Mouse (Mus musculus) spleen, adult 2 months (tissue): ENCODE measurements around the gene Carhsp1.

ENCODE experiments used
- CTCF ChIP-seq: fragments of 200-500 bp; IDR thresholded peaks from 2 replicates; pipeline ENCODE4 v1.5.1; 2011; ENCODE audit warnings: mild to moderate bottlenecking, inconsistent platforms; ENCODE audit not compliant: insufficient read depth, insufficient read length, insufficient replicate concordance; ENCODE audit errors: extremely low read depth
- POLR2A ChIP-seq: fragments of 200-500 bp; IDR thresholded peaks from 2 replicates; pipeline ENCODE4 v1.6.1; 2011; ENCODE audit warnings: low read depth, low read length, inconsistent platforms

DNA sequence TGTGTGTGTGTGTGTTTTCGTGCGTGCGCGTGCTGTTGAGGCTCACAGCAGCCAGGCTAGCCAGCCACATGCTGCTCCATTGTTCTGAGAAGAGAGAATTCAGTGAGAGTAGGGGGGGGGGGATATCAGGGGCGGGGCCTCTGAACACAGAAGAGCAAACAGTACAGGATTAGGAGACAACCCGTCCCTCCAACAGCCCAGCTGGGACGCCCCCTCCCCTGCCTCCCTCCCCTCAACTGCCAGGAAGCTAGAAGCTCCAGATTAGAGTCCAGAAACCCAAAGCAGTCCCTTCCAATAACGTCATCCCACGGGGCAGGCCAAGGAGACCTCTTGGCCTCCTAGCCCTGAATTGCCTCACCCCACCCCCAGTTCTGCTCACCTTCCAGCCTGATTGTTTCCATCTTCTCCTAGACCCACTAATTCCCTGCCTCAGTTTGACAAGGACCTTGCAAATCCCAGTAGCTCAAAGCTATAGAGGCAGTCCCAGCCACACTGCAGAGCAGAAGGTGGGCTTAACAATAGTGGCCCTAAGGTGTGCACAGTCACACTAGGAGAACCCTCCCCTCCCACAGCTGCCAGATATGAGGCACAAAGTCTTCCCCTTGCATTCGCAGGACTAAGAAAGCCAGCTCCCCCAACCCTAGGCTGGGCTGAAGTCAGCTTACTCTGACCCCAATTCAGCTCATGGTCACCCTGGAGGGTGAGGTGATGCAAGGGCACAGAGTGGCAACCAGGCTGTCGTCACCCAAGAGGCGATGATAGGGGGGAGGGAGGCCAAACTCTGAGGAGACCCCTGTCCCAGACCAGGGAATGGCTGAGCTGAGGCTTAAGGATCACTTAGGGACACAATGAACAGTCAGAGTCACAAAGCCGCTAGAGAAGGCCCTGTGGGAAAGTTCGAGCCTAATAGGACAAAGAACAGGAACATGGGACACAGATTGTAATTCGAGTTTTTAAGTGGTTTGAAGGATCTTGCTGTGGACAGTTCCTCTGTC is 1.6 kb downstream of the Carhsp1 start:
- TF ChIP-seq CTCF (no peak), POLR2A (no peak)
